Mouse (Mus musculus) hindbrain, embryonic 14.5 days (tissue): Measurements from ENCODE around the gene Slc25a18. TPM values are rescaled to one million over a fixed set of nuclear protein-coding genes. Genes with fewer than 3 reads are reported as not detected.

ENCODE experiments used
- ATAC-seq: fragments of 200-750 bp; cut with Nextera tagmentation; 2 replicates; pipeline ENCODE4 v1.8.0; 2017; ENCODE audit warnings: moderate number of reproducible peaks, mild to moderate bottlenecking, moderate TSS enrichment, moderate library complexity; ENCODE audit not compliant: low FRiP score
- DNase-seq: peaks from one replicate; pipeline ENCODE4 v3.0.0-alpha.2; 2015; ENCODE audit warnings: low spot score
- H3K27ac ChIP-seq: fragments of 300-500 bp; sonication (generic); 2 replicates; pipeline ENCODE4 v1.5.1; 2014; ENCODE audit warnings: mild to moderate bottlenecking, moderate library complexity
- H3K27me3 ChIP-seq: fragments of 300-500 bp; sonication (generic); 2 replicates; pipeline ENCODE4 v1.6.1; 2014; ENCODE audit warnings: mild to moderate bottlenecking, low read length, mixed read lengths; ENCODE audit not compliant: control insufficient read depth, insufficient read depth
- H3K36me3 ChIP-seq: fragments of 300-500 bp; sonication (generic); replicated peaks from 2 replicates; pipeline ENCODE4 v1.6.1; 2014; ENCODE audit not compliant: control insufficient read depth, insufficient read depth
- H3K4me1 ChIP-seq: fragments of 300-500 bp; sonication (generic); replicated peaks from 2 replicates; pipeline ENCODE4 v1.6.1; 2014; ENCODE audit warnings: antibody characterized with exemption, low read length, mixed read lengths; ENCODE audit not compliant: control insufficient read depth, insufficient read depth
- H3K4me2 ChIP-seq: fragments of 300-500 bp; sonication (generic); replicated peaks from 2 replicates; pipeline ENCODE4 v1.6.1; 2014; ENCODE audit warnings: mild to moderate bottlenecking, moderate library complexity
- H3K4me3 ChIP-seq: fragments of 300-500 bp; sonication (generic); replicated peaks from 2 replicates; pipeline ENCODE4 v1.5.1; 2014; ENCODE audit warnings: mild to moderate bottlenecking, low read length
- H3K9ac ChIP-seq: fragments of 300-500 bp; sonication (generic); 2 replicates; pipeline ENCODE4 v1.6.1; 2014
- H3K9me3 ChIP-seq: fragments of 300-500 bp; sonication (generic); 2 replicates; pipeline ENCODE4 v1.6.1; 2016; ENCODE audit warnings: low read length; ENCODE audit not compliant: control insufficient read depth
- WGBS: fragments of 180-500 bp; shearing (Covaris S2); extraction: QIAGEN DNeasy Blood & Tissue Kit; methylation state at CpG from one replicate; pipeline ENCODE4 v1.1.7; 2014; 5-methylcytosine and 5-hydroxymethylcytosine counted together
- polyA plus RNA-seq: library from polyadenylated mRNA; unstranded; fragments of >200 nt; fragmentation: Nextera tagmentation; extraction: Ambion mirVana; gene quantifications from 2 replicates; pipeline ENCODE4 v1.2.1, GENCODE M21; 2014

Gene Slc25a18
- polyA plus RNA-seq, 1 experiment from 2014 or later: 17.8 TPM

- Histone ChIP-seq H3K9ac (no peak overlapping the region), H3K4me2 (no peak overlapping the region), H3K4me1 (no peaks in the 10 kb centered on the region), H3K36me3 (peaks cover 45% of the 10 kb centered on the region), H3K27me3 (no peaks in the 10 kb centered on the region), H3K9me3 (no peaks in the 10 kb centered on the region), H3K4me3 (no peak overlapping the region), H3K27ac (no peak overlapping the region)
- WGBS: 54% methylated on average over 5 of the region's 5 CpGs
- ATAC-seq (no peak), DNase-seq (no peak)
These were observed 17.3 kb downstream of the Slc25a18 start for GRCm38 (mm10) chr6:120790717-120791116.

- H3K27ac ChIP-seq: no peak overlapping the region
- no peaks in the 10 kb centered on the region for H3K4me1 ChIP-seq
- no peak overlapping the region for H3K9ac ChIP-seq
- DNase-seq (no peak), ATAC-seq (no peak)
- H3K36me3 ChIP-seq: peaks cover 67% of the 10 kb centered on the region
- H3K27me3 ChIP-seq: no peaks in the 10 kb centered on the region
- no peak overlapping the region for H3K4me3 ChIP-seq
- H3K9me3 ChIP-seq: no peaks in the 10 kb centered on the region
- H3K4me2 ChIP-seq: no peak overlapping the region
- 88% methylated on average over 8 of the region's 8 CpGs for WGBS
These were observed 19.6 kb downstream of the Slc25a18 start for GRCm38 (mm10) chr6:120792947-120793346.

- Histone ChIP-seq H3K36me3 (peaks cover 93% of the 10 kb centered on the region), H3K4me1 (no peaks in the 10 kb centered on the region), H3K4me3 (no peak overlapping the region), H3K9me3 (no peaks in the 10 kb centered on the region), H3K4me2 (no peak overlapping the region), H3K27me3 (no peaks in the 10 kb centered on the region), H3K27ac (no peak overlapping the region), H3K9ac (no peak overlapping the region)
- no peak for DNase-seq
- 86% methylated on average over 5 of the region's 5 CpGs for WGBS
- no peak for ATAC-seq
These were observed 22.2 kb downstream of the Slc25a18 start for GRCm38 (mm10) chr6:120795422-120796086.

- H3K4me1 ChIP-seq: no peaks in the 10 kb centered on the region
- no peak overlapping the region for H3K27ac ChIP-seq
- ATAC-seq: no peak
- no peaks in the 10 kb centered on the region for H3K27me3 ChIP-seq
- peaks cover 98% of the 10 kb centered on the region for H3K36me3 ChIP-seq
- H3K9ac ChIP-seq: no peak overlapping the region
- WGBS: 86% methylated on average over 2 of the region's 2 CpGs
- DNase-seq: no peak
- H3K9me3 ChIP-seq: no peaks in the 10 kb centered on the region
- no peak overlapping the region for H3K4me3 ChIP-seq
- H3K4me2 ChIP-seq: no peak overlapping the region
These were observed 22.7 kb downstream of the Slc25a18 start for GRCm38 (mm10) chr6:120796111-120796510.

- WGBS: 94% methylated on average over 7 of the region's 7 CpGs
- Histone ChIP-seq H3K27me3 (no peaks in the 10 kb centered on the region), H3K36me3 (peaks cover 99% of the 10 kb centered on the region), H3K9me3 (no peaks in the 10 kb centered on the region), H3K4me1 (no peaks in the 10 kb centered on the region), H3K27ac (no peak overlapping the region), H3K4me3 (no peak overlapping the region), H3K9ac (no peak overlapping the region), H3K4me2 (no peak overlapping the region)
- ATAC-seq: no peak
- DNase-seq: no peak
These were observed 24.6 kb downstream of the Slc25a18 start for GRCm38 (mm10) chr6:120798019-120798418.

GRCm38 (mm10) chr6:120798905-120799304 lies 25.5 kb downstream of the Slc25a18 start:
- Histone ChIP-seq H3K27ac (no peak overlapping the region), H3K9ac (no peak overlapping the region), H3K4me3 (no peak overlapping the region), H3K4me1 (no peaks in the 10 kb centered on the region), H3K4me2 (no peak overlapping the region), H3K36me3 (peaks cover 99% of the 10 kb centered on the region), H3K27me3 (no peaks in the 10 kb centered on the region), H3K9me3 (no peaks in the 10 kb centered on the region)
- no peak for DNase-seq
- WGBS: 94% methylated on average over 4 of the region's 4 CpGs
- no peak for ATAC-seq

GRCm38 (mm10) chr6:120799581-120800041 lies 26.2 kb downstream of the Slc25a18 start:
- Histone ChIP-seq H3K4me1 (no peaks in the 10 kb centered on the region), H3K9ac (no peak overlapping the region), H3K9me3 (no peaks in the 10 kb centered on the region), H3K4me3 (no peak overlapping the region), H3K27me3 (no peaks in the 10 kb centered on the region), H3K27ac (no peak overlapping the region), H3K4me2 (no peak overlapping the region), H3K36me3 (peaks cover 99% of the 10 kb centered on the region)
- DNase-seq (no peak), ATAC-seq (no peak)
- WGBS: 86% methylated on average over 4 of the region's 4 CpGs

- Histone ChIP-seq H3K27me3 (no peaks in the 10 kb centered on the region), H3K4me1 (no peaks in the 10 kb centered on the region), H3K4me3 (no peak overlapping the region), H3K9ac (no peak overlapping the region), H3K9me3 (no peaks in the 10 kb centered on the region), H3K4me2 (no peak overlapping the region), H3K36me3 (peaks cover 94% of the 10 kb centered on the region), H3K27ac (no peak overlapping the region)
- DNase-seq (no peak), ATAC-seq (no peak)
- WGBS: 86% methylated on average over 5 of the region's 5 CpGs
These were observed 33.8 kb downstream of the Slc25a18 start for GRCm38 (mm10) chr6:120806999-120807737.

GRCm38 (mm10) chr6:120807738-120808081 lies 34.3 kb downstream of the Slc25a18 start:
- H3K4me2 ChIP-seq: no peak overlapping the region
- peaks cover 88% of the 10 kb centered on the region for H3K36me3 ChIP-seq
- no peak overlapping the region for H3K4me3 ChIP-seq
- no peaks in the 10 kb centered on the region for H3K4me1 ChIP-seq
- no peak overlapping the region for H3K27ac ChIP-seq
- no peak overlapping the region for H3K9ac ChIP-seq
- no peak for DNase-seq
- 94% methylated on average over 4 of the region's 4 CpGs for WGBS
- H3K9me3 ChIP-seq: no peaks in the 10 kb centered on the region
- ATAC-seq: no peak
- H3K27me3 ChIP-seq: no peaks in the 10 kb centered on the region
